Comparison of ENCODE assay signal across 18 mouse cellular contexts in the genomic region with DNA sequence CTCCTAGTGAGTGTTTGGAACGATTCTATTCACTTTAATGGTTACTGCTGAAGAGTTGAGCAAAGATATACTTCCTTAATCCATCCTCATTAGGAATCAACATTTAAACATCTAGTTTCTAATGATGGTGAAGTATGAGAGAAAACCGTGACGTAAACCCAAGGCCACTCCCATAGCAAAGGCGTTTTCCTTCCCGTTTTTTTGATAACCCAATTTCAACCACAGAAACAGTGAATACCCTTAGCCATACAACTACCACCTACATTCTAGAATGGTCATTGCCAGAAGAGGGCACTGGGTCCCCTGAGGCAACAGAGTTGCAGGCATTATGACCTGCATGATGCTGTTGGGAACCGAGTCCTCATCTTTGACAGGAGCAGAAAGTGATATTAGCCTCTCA.
"Had no signal": no experiment of that assay in that cellular context is flagged by ENCODE, and none has a peak within 500 bp of the region (broad histone marks: within the 10 kb centered on the region; RNA-seq: fewer than 3 reads in every experiment).

No protein-coding gene starts in this region.

- H3K27me3 ChIP-seq: liver, embryonic 15.5 days; lung, embryonic 15.5 days; megakaryocyte, embryonic 14.5 days; midbrain, embryonic 13.5 days; midbrain, embryonic 15.5 days; neural tube, embryonic 12.5 days; stomach, embryonic 15.5 days had no signal

- H3K4me3 ChIP-seq: liver, embryonic 15.5 days; lung, embryonic 15.5 days; megakaryocyte, embryonic 14.5 days; midbrain, embryonic 13.5 days; midbrain, embryonic 15.5 days; neural tube, embryonic 12.5 days; stomach, embryonic 15.5 days had no signal

- DNase-seq: liver, postnatal 0 days; lung, adult 2 months; lung, postnatal 10 days; retina, postnatal 1 day; right cerebral cortex, postnatal 14 days; thymus, adult 2 months; thymus, postnatal 25 days; thymus, postnatal 4 days had no signal

- H3K9ac ChIP-seq: liver, embryonic 15.5 days; liver, postnatal 0 days; lung, embryonic 15.5 days; midbrain, embryonic 13.5 days; midbrain, embryonic 15.5 days; neural tube, embryonic 12.5 days; stomach, embryonic 15.5 days had no signal

- H3K4me1 ChIP-seq: liver, embryonic 15.5 days; lung, embryonic 15.5 days; midbrain, embryonic 13.5 days; midbrain, embryonic 15.5 days; neural tube, embryonic 12.5 days; stomach, embryonic 15.5 days had no signal

- H3K9me3 ChIP-seq: liver, embryonic 15.5 days; lung, embryonic 15.5 days; megakaryocyte, embryonic 14.5 days; midbrain, embryonic 13.5 days; midbrain, embryonic 15.5 days; neural tube, embryonic 12.5 days; stomach, embryonic 15.5 days had no signal

- ATAC-seq: liver, postnatal 0 days; midbrain, embryonic 13.5 days; midbrain, embryonic 15.5 days had no signal

- H3K4me2 ChIP-seq: liver, embryonic 15.5 days; lung, embryonic 15.5 days; midbrain, embryonic 11.5 days; midbrain, embryonic 13.5 days; midbrain, embryonic 15.5 days; neural tube, embryonic 12.5 days; stomach, embryonic 15.5 days had no signal

- H3K27ac ChIP-seq: liver, embryonic 15.5 days; lung, embryonic 15.5 days; macrophage; midbrain, embryonic 13.5 days; midbrain, embryonic 15.5 days; neural tube, embryonic 12.5 days; stomach, embryonic 15.5 days; stomach, postnatal 0 days had no signal
